26 mouse cellular contexts compared by ENCODE assay signal in genomic region chrX:72961511-72961910, GRCm38 (mm10). TPM values are rescaled to one million over a fixed set of nuclear protein-coding genes. Genes with fewer than 3 reads are reported as not detected.
"Had no signal": no experiment of that assay in that cellular context is flagged by ENCODE, and none has a peak within 500 bp of the region (broad histone marks: within the 10 kb centered on the region; RNA-seq: fewer than 3 reads in every experiment).

No protein-coding gene starts in this region.

- H3K4me2 ChIP-seq: heart, embryonic 11.5 days; heart, embryonic 13.5 days; heart, embryonic 15.5 days; hindbrain, embryonic 12.5 days; hindbrain, embryonic 14.5 days; intestine, embryonic 15.5 days; limb, embryonic 12.5 days; liver, embryonic 13.5 days; liver, embryonic 15.5 days had no signal

- H3K4me1 ChIP-seq: heart, embryonic 13.5 days; heart, embryonic 15.5 days; hindbrain, embryonic 10.5 days; hindbrain, embryonic 12.5 days; intestine, embryonic 15.5 days; limb, embryonic 10.5 days; limb, embryonic 12.5 days; liver, embryonic 13.5 days; liver, embryonic 15.5 days had no signal

- H3K4me3 ChIP-seq: gastrocnemius, adult 2 months; heart, adult 2 months; heart, embryonic 13.5 days; heart, embryonic 15.5 days; hindbrain, embryonic 10.5 days; hindbrain, embryonic 12.5 days; intestine, embryonic 15.5 days; layer of hippocampus, adult 2 months; left cerebral cortex, adult 2 months; limb, embryonic 10.5 days; limb, embryonic 12.5 days; liver, embryonic 13.5 days; liver, embryonic 15.5 days had no signal

- H3K9me3 ChIP-seq: heart, embryonic 13.5 days; heart, embryonic 15.5 days; hindbrain, embryonic 10.5 days; hindbrain, embryonic 12.5 days; intestine, embryonic 15.5 days; limb, embryonic 10.5 days; limb, embryonic 12.5 days; liver, embryonic 13.5 days; liver, embryonic 15.5 days had no signal

- ATAC-seq: inflammation-experienced regulatory T-cells, adult 6 months; intestine, embryonic 15.5 days; intestine, postnatal 0 days; liver, postnatal 0 days had no signal

- H3K27me3 ChIP-seq: heart, embryonic 13.5 days; heart, embryonic 15.5 days; hindbrain, embryonic 12.5 days; intestine, embryonic 15.5 days; limb, embryonic 12.5 days; liver, embryonic 13.5 days; liver, embryonic 15.5 days had no signal

- H3K9ac ChIP-seq: heart, embryonic 13.5 days; heart, embryonic 15.5 days; hindbrain, embryonic 12.5 days; hindbrain, embryonic 14.5 days; intestine, embryonic 15.5 days; limb, embryonic 12.5 days; liver, embryonic 13.5 days; liver, embryonic 15.5 days; liver, postnatal 0 days had no signal

- H3K27ac ChIP-seq: gastrocnemius, adult 2 months; heart, adult 2 months; heart, embryonic 13.5 days; heart, embryonic 15.5 days; hindbrain, embryonic 10.5 days; hindbrain, embryonic 12.5 days; hindbrain, embryonic 14.5 days; intestine, embryonic 15.5 days; kidney, postnatal 0 days; layer of hippocampus, adult 2 months; left cerebral cortex, adult 2 months; limb, embryonic 10.5 days; limb, embryonic 12.5 days; liver, embryonic 13.5 days; liver, embryonic 15.5 days had no signal

- DNase-seq: gastrocnemius, adult 2 months; gastrocnemius, postnatal 10 days; gastrocnemius, postnatal 25 days; heart, adult 2 months; heart, postnatal 14 days; heart, postnatal 4 days; kidney, postnatal 4 days; liver; liver, embryonic 13.5 days; liver, postnatal 0 days had no signal

- H3K36me3 ChIP-seq: heart, embryonic 15.5 days; intestine, embryonic 15.5 days; liver, embryonic 15.5 days had no signal

RNA-seq across cellular contexts. Expression of gene Zfp185, which starts 25.6 kb away (rescaled TPM):
- total RNA-seq: granulocyte monocyte progenitor cell, adult 5-6 weeks had no signal
- polyA plus RNA-seq: inflammation-experienced regulatory T-cells, adult 6 months had no signal
